Mouse (Mus musculus) olfactory bulb, adult 2 months (tissue): ENCODE measurements around the gene Kcnk12.

Source experiments
- CTCF ChIP-seq: fragments of 200-500 bp; IDR thresholded peaks from 2 replicates; pipeline ENCODE4 v1.5.1; 2012; ENCODE audit warnings: low read depth, mild to moderate bottlenecking, low read length, moderate library complexity; ENCODE audit not compliant: insufficient read depth
- POLR2A ChIP-seq: fragments of 200-500 bp; IDR thresholded peaks from 2 replicates; pipeline ENCODE4 v1.6.1; 2012; ENCODE audit warnings: mild to moderate bottlenecking, low read depth, low read length, moderate library complexity; ENCODE audit not compliant: insufficient read depth

- TF ChIP-seq CTCF (no peak), POLR2A (no peak)
These were observed 16.6 kb downstream of the Kcnk12 start for GRCm38 (mm10) chr17:87781244-87781643.
